Mouse (Mus musculus) stomach, embryonic 16.5 days (tissue): ENCODE measurements at regions not wholly inside any gene's neighbourhood (a gene's known extent, or its start where the extent isn't known, plus 50 kb on each side); places are given as distances from the start of the nearest gene placed in this dataset.
A peak's percentile ranks its signal among the peaks of the same experiment; 100 is the strongest.

Experiments
- ATAC-seq: fragments of 200-750 bp; cut with Nextera tagmentation; 2 replicates; pipeline ENCODE4 v1.8.0; 2017; ENCODE audit warnings: moderate number of reproducible peaks, moderate TSS enrichment; ENCODE audit not compliant: insufficient read depth, low FRiP score
- H3K27ac ChIP-seq: fragments of 300-500 bp; sonication (generic); 2 replicates; pipeline ENCODE4 v1.5.1; 2014; ENCODE audit warnings: low read length
- H3K27me3 ChIP-seq: fragments of 300-500 bp; sonication (generic); 2 replicates; pipeline ENCODE4 v1.6.1; 2014; ENCODE audit warnings: low read length, control low read depth, mixed read lengths; ENCODE audit not compliant: control insufficient read depth, insufficient read depth
- H3K36me3 ChIP-seq: fragments of 300-500 bp; sonication (generic); 2 replicates; pipeline ENCODE4 v1.6.1; 2014; ENCODE audit warnings: low read length; ENCODE audit not compliant: control insufficient read depth, insufficient read depth
- H3K4me1 ChIP-seq: fragments of 300-500 bp; sonication (generic); 2 replicates; pipeline ENCODE4 v1.6.1; 2014; ENCODE audit warnings: low read length, control low read depth, mixed read lengths; ENCODE audit not compliant: control insufficient read depth, insufficient read depth
- H3K4me2 ChIP-seq: fragments of 300-500 bp; sonication (generic); 2 replicates; pipeline ENCODE4 v1.6.1; 2014; ENCODE audit warnings: low read depth, low read length, mixed read lengths
- H3K4me3 ChIP-seq: fragments of 300-500 bp; sonication (generic); replicated peaks from 2 replicates; pipeline ENCODE4 v1.5.1; 2014; ENCODE audit warnings: mild to moderate bottlenecking, low read length
- H3K9ac ChIP-seq: fragments of 300-500 bp; sonication (generic); 2 replicates; pipeline ENCODE4 v1.6.1; 2014; ENCODE audit warnings: low read length
- H3K9me3 ChIP-seq: fragments of 300-500 bp; sonication (generic); replicated peaks from 2 replicates; pipeline ENCODE4 v1.6.1; 2016; ENCODE audit warnings: low read length, control low read depth; ENCODE audit not compliant: control insufficient read depth
- WGBS: fragments of 180-500 bp; shearing (Covaris S2); extraction: QIAGEN DNeasy Blood & Tissue Kit; methylation state at CpG from one replicate; pipeline ENCODE4 v1.1.7; 2014; 5-methylcytosine and 5-hydroxymethylcytosine counted together

DNA sequence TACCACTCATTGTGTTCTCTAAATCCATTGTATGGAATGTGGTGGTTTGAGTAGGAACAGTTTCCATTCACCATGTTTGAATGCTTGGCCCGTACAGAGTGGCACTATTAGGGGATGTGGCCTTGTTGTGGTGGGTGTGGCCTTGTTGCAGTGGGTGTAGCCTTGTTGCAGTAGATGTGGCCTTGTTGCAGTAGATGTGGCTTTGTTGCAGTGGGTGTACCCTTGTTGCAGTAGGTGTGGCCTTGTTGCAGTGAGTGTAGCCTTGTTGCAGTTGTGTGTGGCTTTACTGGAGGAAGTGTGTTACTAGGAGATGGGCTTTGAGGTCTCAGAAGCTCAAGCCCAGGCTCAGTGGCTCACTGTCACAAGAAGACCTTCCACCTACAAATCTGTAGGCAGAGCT, 64.4 kb upstream of the Plxnc1 start:
- no peak overlapping the region for H3K9ac ChIP-seq
- H3K36me3 ChIP-seq = no peaks in the 10 kb centered on the region
- no peak for ATAC-seq
- H3K27me3 ChIP-seq = no peaks in the 10 kb centered on the region
- no peak overlapping the region for H3K4me2 ChIP-seq
- H3K4me1 ChIP-seq = 0 out of 2 replicates have a peak, but pooled peaks cover 2% of the 10 kb centered on the region
- H3K4me3 ChIP-seq = no peak overlapping the region
- no peak overlapping the region for H3K27ac ChIP-seq
- WGBS = 77% methylated on average over 1 of the region's 1 CpGs
- H3K9me3 ChIP-seq = no peaks in the 10 kb centered on the region

GRCm38 (mm10) chr10:95004065-95004763, 59.6 kb upstream of the Plxnc1 start:
- H3K4me3 ChIP-seq = no peak overlapping the region
- ATAC-seq = peak; percentile 85; the same call in 1 of the 2 replicates
- peak overlapping the region; percentile 82 for H3K27ac ChIP-seq
- no peaks in the 10 kb centered on the region for H3K27me3 ChIP-seq
- H3K9me3 ChIP-seq = no peaks in the 10 kb centered on the region
- H3K4me1 ChIP-seq = no peaks in the 10 kb centered on the region
- WGBS = 59% methylated on average over 9 of the region's 9 CpGs
- no peak overlapping the region for H3K9ac ChIP-seq
- H3K4me2 ChIP-seq = no peak overlapping the region
- H3K36me3 ChIP-seq = no peaks in the 10 kb centered on the region

DNA sequence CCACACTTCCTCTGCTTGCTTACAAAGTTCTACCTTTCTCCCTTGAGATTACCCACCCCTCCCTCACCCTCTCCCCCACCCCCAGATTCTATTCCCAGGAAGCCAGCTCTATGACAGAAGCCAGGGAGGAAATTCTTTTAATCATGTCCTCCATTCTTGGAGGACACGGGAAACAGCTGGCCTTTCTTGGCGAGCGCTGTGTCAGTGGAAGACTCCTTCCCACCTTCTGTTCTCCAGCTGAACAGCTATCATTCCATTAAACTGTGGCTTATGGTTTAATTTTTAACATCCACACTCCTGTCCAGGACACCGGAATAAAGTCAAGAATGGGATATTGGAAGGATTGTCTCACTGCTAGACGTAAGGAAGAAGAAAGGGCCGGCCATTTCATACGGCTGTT, 59.0 kb upstream of the Plxnc1 start:
- Histone ChIP-seq H3K9ac (no peak overlapping the region), H3K27me3 (no peaks in the 10 kb centered on the region), H3K36me3 (no peaks in the 10 kb centered on the region), H3K27ac (peak overlapping the region; percentile 82), H3K4me3 (no peak overlapping the region), H3K4me2 (no peak overlapping the region), H3K9me3 (no peaks in the 10 kb centered on the region), H3K4me1 (no peaks in the 10 kb centered on the region)
- ATAC-seq = peak; percentile 51; the same call in 1 of the 2 replicates
- 56% methylated on average over 7 of the region's 7 CpGs for WGBS

DNA sequence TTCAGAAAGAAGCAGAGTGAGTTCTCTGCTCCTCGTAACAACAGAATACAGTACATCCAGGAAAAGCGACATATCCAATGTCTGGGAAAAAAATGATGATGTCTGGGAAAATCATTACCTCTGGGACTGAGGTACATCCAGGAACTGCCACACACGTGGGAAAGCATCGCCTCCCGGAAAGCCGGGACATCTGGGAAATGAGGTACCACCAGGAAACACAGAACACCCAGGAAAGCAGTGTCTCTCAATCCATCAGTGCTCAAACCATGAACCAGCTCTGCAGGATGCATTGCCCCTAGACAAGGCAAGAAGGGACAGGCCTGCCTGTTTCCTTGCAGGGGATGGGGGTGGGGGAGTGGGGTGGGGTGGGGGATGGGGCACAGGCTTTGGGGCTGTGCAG, 57.0 kb upstream of the Plxnc1 start:
- no peak overlapping the region for H3K4me3 ChIP-seq
- WGBS = 73% methylated on average over 6 of the region's 6 CpGs
- no peaks in the 10 kb centered on the region for H3K4me1 ChIP-seq
- H3K4me2 ChIP-seq = no peak overlapping the region
- H3K27ac ChIP-seq = no peak overlapping the region
- ATAC-seq = no peak
- H3K9me3 ChIP-seq = no peaks in the 10 kb centered on the region
- H3K9ac ChIP-seq = no peak overlapping the region
- H3K27me3 ChIP-seq = no peaks in the 10 kb centered on the region
- H3K36me3 ChIP-seq = no peaks in the 10 kb centered on the region

DNA sequence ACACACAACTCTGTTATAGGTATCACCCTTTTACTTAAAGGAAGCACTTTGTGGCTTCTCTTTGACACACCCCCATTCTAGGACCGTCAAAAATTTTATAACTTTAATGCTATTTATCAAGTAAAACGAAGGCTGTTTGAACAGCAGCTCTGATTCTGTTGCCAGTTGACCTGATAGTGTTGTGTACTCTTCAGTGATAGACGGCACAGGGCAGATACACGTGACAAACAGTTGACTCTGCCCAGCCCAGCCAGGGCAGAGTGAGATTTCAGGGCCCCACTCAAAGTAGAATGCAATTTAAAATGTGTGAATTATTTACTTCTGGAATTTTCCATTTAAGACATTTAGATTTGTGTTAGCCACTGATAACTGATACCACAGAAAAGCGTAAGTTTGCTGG, 55.1 kb upstream of the Plxnc1 start:
- Histone ChIP-seq H3K4me3 (no peak overlapping the region), H3K27ac (no peak overlapping the region), H3K27me3 (no peaks in the 10 kb centered on the region), H3K9me3 (no peaks in the 10 kb centered on the region), H3K4me2 (no peak overlapping the region), H3K36me3 (no peaks in the 10 kb centered on the region), H3K9ac (no peak overlapping the region), H3K4me1 (no peaks in the 10 kb centered on the region)
- 62% methylated on average over 5 of the region's 5 CpGs for WGBS
- no peak for ATAC-seq
